Mouse (Mus musculus) testis, adult 2 months (tissue): ENCODE results near the gene Gdap1l1. TPM values are rescaled to one million over a fixed set of nuclear protein-coding genes. Genes with fewer than 3 reads are reported as not detected.

Experiments used
- H3K27ac ChIP-seq: fragments of 200-500 bp; 2 replicates; pipeline ENCODE4 v1.5.1; 2012; ENCODE audit warnings: low read depth, low read length; ENCODE audit not compliant: control insufficient read depth, insufficient read depth
- H3K27me3 ChIP-seq: fragments of 200-500 bp; 2 replicates; pipeline ENCODE4 v1.6.1; 2012; ENCODE audit warnings: mild to moderate bottlenecking, low read length, moderate library complexity; ENCODE audit not compliant: control insufficient read depth, insufficient read depth
- H3K36me3 ChIP-seq: fragments of 200-500 bp; 2 replicates; pipeline ENCODE4 v1.6.1; 2012; ENCODE audit warnings: mild to moderate bottlenecking, low read length; ENCODE audit not compliant: control insufficient read depth, insufficient read depth
- H3K4me1 ChIP-seq: fragments of 200-500 bp; 2 replicates; pipeline ENCODE4 v1.6.1; 2012; ENCODE audit warnings: low read length; ENCODE audit not compliant: control insufficient read depth, insufficient read depth
- H3K4me3 ChIP-seq: fragments of 200-500 bp; 2 replicates; pipeline ENCODE4 v1.5.1; 2012; ENCODE audit warnings: low read depth, mild to moderate bottlenecking, low read length, moderate library complexity, mixed read lengths; ENCODE audit not compliant: control insufficient read depth
- CTCF ChIP-seq: fragments of 200-500 bp; IDR thresholded peaks from 2 replicates; pipeline ENCODE4 v1.5.1; 2012; ENCODE audit warnings: low read depth, mild to moderate bottlenecking, inconsistent platforms, low read length, moderate library complexity; ENCODE audit not compliant: control insufficient read depth, insufficient read depth, insufficient replicate concordance
- POLR2A ChIP-seq: fragments of 200-500 bp; IDR thresholded peaks from 2 replicates; pipeline ENCODE4 v1.6.1; 2012; ENCODE audit warnings: low read depth, mild to moderate bottlenecking, inconsistent platforms, low read length, moderate library complexity; ENCODE audit not compliant: control insufficient read depth
- polyA plus RNA-seq: library from polyadenylated mRNA; depleted of rRNA; stranded (reverse); fragments of >200 nt; gene quantifications from 2 replicates; pipeline ENCODE4 v1.2.3, GENCODE M21; 2012

Gene Gdap1l1
- polyA plus RNA-seq, 1 experiment: 0.16 TPM

GRCm38 (mm10) chr2:163422895-163423660, 15.2 kb upstream of the Gdap1l1 start:
- Histone ChIP-seq H3K27me3 (no peaks in the 10 kb centered on the region), H3K27ac (no peak overlapping the region), H3K4me3 (no peak overlapping the region), H3K4me1 (peaks cover 4% of the 10 kb centered on the region), H3K36me3 (no peaks in the 10 kb centered on the region)
- TF ChIP-seq CTCF: no peak
- TF ChIP-seq POLR2A: no peak

- H3K27ac ChIP-seq: no peak within 1 kb of the TSS
- no peak for TF ChIP-seq CTCF
- no peak for TF ChIP-seq POLR2A
- H3K4me3 ChIP-seq: no peak within 1 kb of the TSS
- H3K27me3 ChIP-seq: no peaks in the 10 kb centered on the region
- H3K36me3 ChIP-seq: no peaks in the 10 kb centered on the region
- peaks cover 4% of the 10 kb centered on the region for H3K4me1 ChIP-seq
Observed at GRCm38 (mm10) chr2:163424597-163424996, 13.7 kb upstream of the Gdap1l1 start, which contains the start of gene Oser1. Gene Oser1, minus strand, starts transcription at chr2:163424697.

- H3K36me3 ChIP-seq: no peaks in the 10 kb centered on the region
- no peaks in the 10 kb centered on the region for H3K27me3 ChIP-seq
- H3K4me3 ChIP-seq: no peak overlapping the region
- no peak overlapping the region for H3K27ac ChIP-seq
- TF ChIP-seq CTCF (no peak), POLR2A (no peak)
- peaks cover 5% of the 10 kb centered on the region for H3K4me1 ChIP-seq
Observed at GRCm38 (mm10) chr2:163428346-163429011, 9.8 kb upstream of the Gdap1l1 start.

DNA sequence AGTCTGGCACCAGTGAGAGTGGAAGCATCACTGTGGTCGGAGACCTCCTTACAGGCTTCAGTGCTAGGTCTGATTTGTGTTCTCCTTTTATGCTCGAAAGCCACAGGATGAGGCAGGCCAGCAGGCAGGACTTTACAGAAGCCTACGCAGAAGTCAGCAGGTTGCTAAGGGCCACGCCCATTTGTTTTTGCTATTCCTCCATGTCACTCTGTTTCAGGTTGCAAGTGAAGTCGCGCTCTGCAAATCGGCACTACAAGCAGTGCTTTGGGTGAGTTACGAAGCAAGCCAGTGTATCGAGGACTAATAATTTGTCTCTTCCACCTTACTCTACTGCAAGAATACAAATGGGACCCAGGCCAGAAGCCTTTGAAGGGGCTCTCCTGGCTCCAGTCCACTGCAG, 7.0 kb upstream of the Gdap1l1 start:
- no peaks in the 10 kb centered on the region for H3K27me3 ChIP-seq
- no peaks in the 10 kb centered on the region for H3K36me3 ChIP-seq
- no peak overlapping the region for H3K4me3 ChIP-seq
- no peak for TF ChIP-seq CTCF
- TF ChIP-seq POLR2A: no peak
- no peak overlapping the region for H3K27ac ChIP-seq
- H3K4me1 ChIP-seq: peaks cover 4% of the 10 kb centered on the region

- H3K4me3 ChIP-seq: no peak overlapping the region
- peaks cover 11% of the 10 kb centered on the region for H3K4me1 ChIP-seq
- no peak overlapping the region for H3K27ac ChIP-seq
- no peaks in the 10 kb centered on the region for H3K36me3 ChIP-seq
- no peaks in the 10 kb centered on the region for H3K27me3 ChIP-seq
- no peak for TF ChIP-seq CTCF
- TF ChIP-seq POLR2A: no peak
Observed at GRCm38 (mm10) chr2:163433971-163434370, 4.3 kb upstream of the Gdap1l1 start.

GRCm38 (mm10) chr2:163437800-163438199, 476 bp upstream of the Gdap1l1 start:
- peaks cover 7% of the 10 kb centered on the region for H3K4me1 ChIP-seq
- H3K36me3 ChIP-seq: no peaks in the 10 kb centered on the region
- no peak for TF ChIP-seq POLR2A
- TF ChIP-seq CTCF: no peak
- H3K4me3 ChIP-seq: no peak overlapping the region
- no peaks in the 10 kb centered on the region for H3K27me3 ChIP-seq
- H3K27ac ChIP-seq: no peak overlapping the region

DNA sequence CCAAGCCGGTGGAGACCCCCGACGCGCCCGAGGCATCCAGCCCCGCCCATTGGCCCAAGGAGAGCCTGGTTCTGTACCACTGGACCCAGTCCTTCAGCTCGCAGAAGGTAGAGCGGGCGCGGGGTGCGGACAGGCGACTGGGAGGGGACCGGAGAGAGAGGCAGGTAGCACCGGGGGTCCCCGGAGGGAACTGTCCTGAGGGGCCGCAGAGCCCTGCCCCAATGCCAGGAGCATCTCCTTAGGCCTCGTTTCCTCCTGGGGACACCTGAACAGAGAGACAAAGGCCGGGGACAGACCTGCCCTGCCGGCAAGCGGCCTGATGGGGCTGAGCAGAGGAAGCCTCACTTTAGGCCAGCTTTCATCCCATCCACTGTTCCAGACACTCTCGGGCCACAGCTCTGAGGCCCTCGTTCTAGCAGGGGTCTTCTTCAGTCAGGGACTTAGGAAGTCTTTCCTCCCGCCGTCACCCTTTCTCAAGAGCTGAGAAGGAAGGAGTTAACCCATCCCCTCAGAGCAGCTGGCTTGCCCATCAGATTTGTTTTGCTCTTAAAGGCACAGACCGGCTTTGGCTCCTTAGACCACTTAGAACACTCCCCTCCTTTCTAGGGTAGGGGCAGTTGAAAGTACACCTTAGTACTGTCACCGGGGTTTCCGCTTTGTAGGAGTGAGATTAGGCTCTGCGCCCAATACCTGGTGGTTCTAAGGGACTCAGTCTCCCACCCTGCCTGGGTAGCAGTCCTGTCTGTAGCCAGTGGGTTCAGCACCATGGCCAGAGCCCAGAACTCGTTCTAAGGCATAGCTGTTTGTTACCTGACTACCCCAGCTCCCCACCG, 559 bp downstream of the Gdap1l1 start:
- TF ChIP-seq POLR2A (no peak), CTCF (no peak)
- Histone ChIP-seq H3K36me3 (no peaks in the 10 kb centered on the region), H3K27ac (no peak overlapping the region), H3K27me3 (no peaks in the 10 kb centered on the region), H3K4me1 (peaks cover 7% of the 10 kb centered on the region), H3K4me3 (peak overlapping the region; percentile 58)
